Mouse (Mus musculus) limb, embryonic 11.5 days (tissue): ENCODE measurements around the gene Dnmt3c. TPM values are rescaled to one million over a fixed set of nuclear protein-coding genes. Genes with fewer than 3 reads are reported as not detected.
"Not testable (repeated sequence)": the region's sequence is repeated elsewhere in the genome, so short reads cannot be mapped to it uniquely, and the experiment has no call there.

Source experiments
- ATAC-seq: fragments of 200-750 bp; cut with Nextera tagmentation; 2 replicates; pipeline ENCODE4 v1.8.0; 2017; ENCODE audit warnings: low read depth; ENCODE audit not compliant: insufficient number of reproducible peaks, low FRiP score, low TSS enrichment
- DNase-seq: peaks from one replicate; pipeline ENCODE4 v3.0.0-alpha.2; 2015; ENCODE audit warnings: low spot score
- H3K27ac ChIP-seq: fragments of 300-500 bp; sonication (generic); replicated peaks from 2 replicates; pipeline ENCODE4 v1.5.1; 2014; ENCODE audit warnings: low read depth, mild to moderate bottlenecking, low read length
- H3K27me3 ChIP-seq: fragments of 300-500 bp; sonication (generic); 2 replicates; pipeline ENCODE4 v1.6.1; 2014; ENCODE audit warnings: mild to moderate bottlenecking, low read length, mixed read lengths; ENCODE audit not compliant: control insufficient read depth, insufficient read depth
- H3K36me3 ChIP-seq: fragments of 300-500 bp; sonication (generic); 2 replicates; pipeline ENCODE4 v1.6.1; 2014; ENCODE audit warnings: mild to moderate bottlenecking, low read length, moderate library complexity, mixed read lengths; ENCODE audit not compliant: control insufficient read depth, insufficient read depth
- H3K4me1 ChIP-seq: fragments of 300-500 bp; sonication (generic); 2 replicates; pipeline ENCODE4 v1.6.1; 2014; ENCODE audit warnings: low read length, mixed read lengths; ENCODE audit not compliant: control insufficient read depth, insufficient read depth
- H3K4me2 ChIP-seq: fragments of 300-500 bp; sonication (generic); 2 replicates; pipeline ENCODE4 v1.6.1; 2014; ENCODE audit warnings: low read depth, mild to moderate bottlenecking, moderate library complexity; ENCODE audit not compliant: severe bottlenecking
- H3K4me3 ChIP-seq: fragments of 300-500 bp; sonication (generic); 2 replicates; pipeline ENCODE4 v1.5.1; 2014; ENCODE audit warnings: low read depth, low read length
- H3K9ac ChIP-seq: fragments of 300-500 bp; sonication (generic); 2 replicates; pipeline ENCODE4 v1.6.1; 2014; ENCODE audit warnings: mild to moderate bottlenecking, low read length
- H3K9me3 ChIP-seq: fragments of 300-500 bp; sonication (generic); 2 replicates; pipeline ENCODE4 v1.6.1; 2016; ENCODE audit warnings: low read length; ENCODE audit not compliant: control insufficient read depth
- WGBS: fragments of 180-500 bp; shearing (Covaris S2); extraction: QIAGEN DNeasy Blood & Tissue Kit; methylation state at CpG from one replicate; pipeline ENCODE4 v1.1.7; 2014; 5-methylcytosine and 5-hydroxymethylcytosine counted together
- polyA plus RNA-seq: library from polyadenylated mRNA; unstranded; fragments of >200 nt; fragmentation: Nextera tagmentation; extraction: Ambion mirVana; gene quantifications from 2 replicates; pipeline ENCODE4 v1.2.1, GENCODE M21; 2014

Gene Dnmt3c
- polyA plus RNA-seq, 1 experiment from 2014 or later = not detected

DNA sequence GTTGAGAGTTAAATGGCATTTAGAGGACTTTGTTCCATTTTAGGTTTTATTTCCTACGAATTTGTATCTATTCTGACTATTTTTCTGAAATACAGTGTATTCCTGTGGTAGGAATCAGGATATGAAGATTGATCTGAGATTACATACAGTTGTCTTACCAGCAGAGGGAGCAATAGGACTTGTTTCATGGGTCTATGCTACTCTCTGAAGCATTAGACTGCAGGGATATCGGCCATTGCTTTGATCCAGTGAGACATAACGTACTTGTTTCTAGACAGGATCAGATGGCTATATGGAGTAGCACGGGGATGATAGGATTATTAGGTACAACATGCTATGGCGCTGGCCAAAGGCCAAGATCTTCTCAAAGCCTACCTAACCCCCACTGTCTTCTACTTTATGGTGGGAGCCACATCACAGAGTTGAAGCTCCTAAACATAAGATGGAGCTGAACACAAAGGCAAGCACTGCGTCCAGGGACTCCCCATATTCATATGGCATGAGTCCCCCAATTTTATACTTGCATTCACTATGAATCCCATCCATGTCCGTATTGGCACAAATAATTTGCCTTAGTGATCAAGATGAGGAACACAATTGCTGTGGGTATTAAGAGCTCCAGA, 27.6 kb upstream of the Dnmt3c start:
- Histone ChIP-seq H3K36me3 (peaks cover 3% of the 10 kb centered on the region; the same call in 1 of the 2 replicates), H3K27ac (no peak overlapping the region), H3K9me3 (no peaks in the 10 kb centered on the region), H3K4me3 (no peak overlapping the region), H3K9ac (no peak overlapping the region), H3K4me2 (no peak overlapping the region), H3K27me3 (no peaks in the 10 kb centered on the region), H3K4me1 (no peaks in the 10 kb centered on the region)
- DNase-seq (no peak), ATAC-seq (no peak)
- 74% methylated on average over 7 of the region's 7 CpGs for WGBS

DNA sequence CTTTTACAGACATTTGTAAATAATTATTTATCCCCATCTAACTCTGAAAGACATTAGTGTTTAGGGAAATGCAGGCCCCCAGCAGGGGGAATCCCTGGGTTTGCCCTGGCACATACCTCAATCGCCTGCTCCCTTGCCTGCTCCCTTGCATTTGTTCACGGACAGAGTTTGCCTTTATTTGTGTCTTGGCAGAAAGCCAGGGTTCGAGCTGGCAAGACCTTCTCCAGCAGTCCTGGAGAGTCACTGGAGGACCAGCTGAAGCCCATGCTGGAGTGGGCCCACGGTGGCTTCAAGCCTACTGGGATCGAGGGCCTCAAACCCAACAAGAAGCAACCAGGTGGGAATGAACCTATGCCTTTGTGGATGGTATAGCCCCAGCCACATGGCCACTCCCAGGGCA, 26.3 kb upstream of the Dnmt3c start:
- Histone ChIP-seq H3K27ac (no peak overlapping the region), H3K9me3 (no peaks in the 10 kb centered on the region), H3K36me3 (peaks cover 3% of the 10 kb centered on the region; the same call in 1 of the 2 replicates), H3K27me3 (no peaks in the 10 kb centered on the region), H3K4me1 (no peaks in the 10 kb centered on the region), H3K9ac (no peak overlapping the region), H3K4me2 (no peak overlapping the region), H3K4me3 (no peak overlapping the region)
- DNase-seq (no peak), ATAC-seq (no peak)
- 86% methylated on average over 5 of the region's 5 CpGs for WGBS

DNA sequence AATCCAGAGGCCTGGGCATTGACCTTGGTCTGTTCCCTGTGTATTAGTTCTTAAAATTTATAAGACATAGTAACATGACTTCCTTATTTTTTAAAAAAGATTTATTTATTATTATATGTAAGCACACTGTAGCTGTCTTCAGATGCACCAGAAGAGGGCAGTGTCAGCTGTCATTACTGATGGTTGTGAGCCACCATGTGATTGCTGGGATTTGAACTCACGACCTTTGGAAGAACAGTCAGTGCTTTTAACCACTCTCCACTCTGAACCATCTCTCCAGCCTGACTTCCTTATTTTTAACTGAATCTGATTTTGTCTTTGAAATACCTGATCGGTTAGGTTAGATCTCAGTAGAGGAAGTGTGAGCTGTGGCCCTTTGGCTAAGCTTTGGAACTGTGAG, 23.8 kb upstream of the Dnmt3c start:
- Histone ChIP-seq H3K27ac (no peak overlapping the region), H3K4me3 (no peak overlapping the region), H3K27me3 (no peaks in the 10 kb centered on the region), H3K4me2 (no peak overlapping the region), H3K36me3 (no peaks in the 10 kb centered on the region), H3K9ac (no peak overlapping the region), H3K9me3 (no peaks in the 10 kb centered on the region), H3K4me1 (no peaks in the 10 kb centered on the region)
- ATAC-seq (no peak), DNase-seq (no peak)
- 91% methylated on average over 2 of the region's 2 CpGs for WGBS

DNA sequence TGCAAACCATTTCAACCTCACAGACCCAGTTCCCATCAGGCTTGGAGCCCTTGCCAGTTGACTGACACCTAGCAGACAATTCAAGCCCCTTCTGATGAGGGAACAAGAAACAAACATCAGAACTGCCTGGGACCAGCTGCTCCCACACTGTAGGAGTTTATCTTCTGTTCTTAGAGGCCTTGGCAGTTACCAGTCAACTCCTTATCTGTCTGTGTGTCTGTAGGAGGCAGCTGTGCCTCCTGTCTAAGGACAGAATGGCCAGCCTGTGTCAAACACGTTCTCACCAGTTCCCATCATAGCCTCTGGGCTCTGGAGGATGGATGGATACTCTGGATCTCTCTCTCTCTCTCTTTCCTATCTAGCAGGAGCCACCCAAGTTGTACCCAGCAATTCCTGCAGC, 21.1 kb upstream of the Dnmt3c start:
- WGBS = 67% methylated on average over 1 of the region's 1 CpGs
- H3K4me1 ChIP-seq, H3K4me2 ChIP-seq, DNase-seq, H3K9me3 ChIP-seq, H3K36me3 ChIP-seq, H3K27me3 ChIP-seq, ATAC-seq, H3K9ac ChIP-seq, H3K27ac ChIP-seq, H3K4me3 ChIP-seq: not testable (repeated sequence)

DNA sequence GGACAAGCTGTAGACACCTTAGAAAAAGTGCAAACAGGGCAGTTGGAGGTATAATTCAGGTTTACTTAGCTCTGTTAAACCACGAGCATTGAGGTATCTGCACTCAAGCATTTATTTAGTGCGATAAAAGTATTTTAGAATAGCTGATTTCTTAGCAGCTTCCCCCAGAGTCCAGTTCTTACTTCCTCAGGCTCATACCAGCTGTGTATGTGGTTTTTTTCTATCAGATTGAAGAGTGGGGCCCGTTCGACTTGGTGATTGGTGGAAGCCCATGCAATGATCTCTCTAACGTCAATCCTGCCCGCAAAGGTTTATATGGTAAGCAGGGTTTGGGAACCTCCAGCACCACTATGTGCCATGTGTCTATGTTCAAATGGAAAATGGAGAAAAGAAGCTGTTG, 19.5 kb upstream of the Dnmt3c start:
- no peak for DNase-seq
- WGBS = 94% methylated on average over 6 of the region's 6 CpGs
- H3K9ac ChIP-seq = no peak overlapping the region
- H3K4me1 ChIP-seq = no peaks in the 10 kb centered on the region
- 0 out of 2 replicates have a peak, but pooled peaks cover 2% of the 10 kb centered on the region for H3K36me3 ChIP-seq
- H3K4me2 ChIP-seq = no peak overlapping the region
- H3K4me3 ChIP-seq = no peak overlapping the region
- no peak overlapping the region for H3K27ac ChIP-seq
- no peak for ATAC-seq
- no peaks in the 10 kb centered on the region for H3K27me3 ChIP-seq
- H3K9me3 ChIP-seq = no peaks in the 10 kb centered on the region

DNA sequence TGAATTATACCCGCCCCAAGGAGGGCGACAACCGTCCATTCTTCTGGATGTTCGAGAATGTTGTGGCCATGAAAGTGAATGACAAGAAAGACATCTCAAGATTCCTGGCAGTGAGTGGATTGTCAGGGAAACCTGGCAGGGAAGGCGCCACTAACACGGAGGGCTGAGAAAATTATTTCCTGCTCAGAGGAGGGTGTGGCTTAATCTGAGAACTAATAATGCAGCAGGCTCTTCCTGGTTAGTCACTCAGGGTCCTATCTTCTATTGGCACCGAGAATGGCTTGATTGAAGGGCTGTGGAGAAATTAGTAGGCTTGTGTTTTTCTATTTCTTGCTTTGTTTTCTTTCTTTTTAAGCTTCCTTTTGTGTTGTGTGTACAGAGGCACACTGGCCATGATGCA, 18.9 kb upstream of the Dnmt3c start:
- WGBS = 86% methylated on average over 7 of the region's 7 CpGs
- no peak overlapping the region for H3K9ac ChIP-seq
- H3K9me3 ChIP-seq = no peaks in the 10 kb centered on the region
- DNase-seq (no peak), ATAC-seq (no peak)
- H3K27me3 ChIP-seq = no peaks in the 10 kb centered on the region
- no peak overlapping the region for H3K4me3 ChIP-seq
- no peaks in the 10 kb centered on the region for H3K4me1 ChIP-seq
- H3K36me3 ChIP-seq = 0 out of 2 replicates have a peak, but pooled peaks cover 2% of the 10 kb centered on the region
- no peak overlapping the region for H3K27ac ChIP-seq
- no peak overlapping the region for H3K4me2 ChIP-seq

DNA sequence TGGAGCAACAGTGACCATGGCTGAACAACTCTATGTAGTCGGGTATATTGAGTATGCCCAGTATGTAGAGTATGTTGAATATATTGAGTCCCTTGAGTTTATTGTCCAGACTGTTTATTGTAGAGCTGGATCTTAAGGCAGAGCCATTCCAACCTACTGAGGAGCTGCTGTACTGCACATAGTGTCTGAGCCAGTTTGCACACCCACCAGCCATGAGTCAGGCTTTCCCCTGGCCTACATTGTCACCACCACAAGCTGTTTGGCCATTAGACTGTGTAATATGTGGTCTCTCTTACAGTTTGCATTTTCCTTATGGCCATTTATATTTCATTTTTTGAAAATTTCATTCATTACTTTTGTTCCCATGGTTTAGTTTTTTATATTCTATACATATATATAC, 16.5 kb upstream of the Dnmt3c start:
- no peak overlapping the region for H3K9ac ChIP-seq
- H3K4me2 ChIP-seq = no peak overlapping the region
- H3K4me1 ChIP-seq = no peaks in the 10 kb centered on the region
- H3K27ac ChIP-seq = no peak overlapping the region
- no peaks in the 10 kb centered on the region for H3K27me3 ChIP-seq
- no peak for ATAC-seq
- DNase-seq = no peak
- H3K9me3 ChIP-seq = no peaks in the 10 kb centered on the region
- H3K4me3 ChIP-seq = no peak overlapping the region
- 90% methylated on average over 1 of the region's 1 CpGs for WGBS
- H3K36me3 ChIP-seq = 0 out of 2 replicates have a peak, but pooled peaks cover 2% of the 10 kb centered on the region

DNA sequence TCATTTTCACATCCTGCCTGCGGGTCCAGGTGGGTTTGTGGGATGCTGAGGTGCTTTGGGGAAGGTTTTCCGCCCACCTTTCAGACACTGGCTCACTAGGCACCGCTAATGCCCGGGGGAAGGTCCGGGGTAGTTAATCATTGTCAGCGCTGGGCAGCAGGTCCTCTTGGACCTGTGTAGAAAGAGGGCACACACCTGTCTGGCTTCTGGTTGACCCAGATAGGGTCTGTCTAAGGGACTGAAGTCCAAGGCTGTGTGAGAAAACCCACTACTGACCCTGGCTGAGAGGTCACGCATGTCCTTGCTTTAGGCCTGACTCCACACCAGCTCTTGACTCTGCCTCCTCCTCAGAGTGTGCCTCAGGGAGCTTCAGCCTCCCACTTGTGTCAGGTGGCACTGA, 3.0 kb upstream of the Dnmt3c start:
- 87% methylated on average over 6 of the region's 7 CpGs for WGBS
- ATAC-seq, H3K4me3 ChIP-seq, H3K27ac ChIP-seq, H3K36me3 ChIP-seq, H3K27me3 ChIP-seq, DNase-seq, H3K9ac ChIP-seq, H3K9me3 ChIP-seq, H3K4me2 ChIP-seq, H3K4me1 ChIP-seq: not testable (repeated sequence)
